Mouse (Mus musculus): ENCODE measurements around the gene Kif2a.

Gene Kif2a

GRCm38 (mm10) chr13:107021461-107022265 is at the start of gene Kif2a:
TSS of gene Kif2a (minus strand) at chr13:107022126.
- DNase-seq (ENCODE audit: low read depth) = no peak

GRCm38 (mm10) chr13:107069061-107069460 is 47.1 kb upstream of the Kif2a start:
- no peak for DNase-seq (ENCODE audit: low read depth)

- DNase-seq (ENCODE audit: low read depth) = no peak
These were observed 43.4 kb upstream of the Kif2a start for GRCm38 (mm10) chr13:107065098-107065855.

- no peak for DNase-seq (ENCODE audit: low read depth)
These were observed 42.3 kb upstream of the Kif2a start for GRCm38 (mm10) chr13:107064263-107064662.

DNA sequence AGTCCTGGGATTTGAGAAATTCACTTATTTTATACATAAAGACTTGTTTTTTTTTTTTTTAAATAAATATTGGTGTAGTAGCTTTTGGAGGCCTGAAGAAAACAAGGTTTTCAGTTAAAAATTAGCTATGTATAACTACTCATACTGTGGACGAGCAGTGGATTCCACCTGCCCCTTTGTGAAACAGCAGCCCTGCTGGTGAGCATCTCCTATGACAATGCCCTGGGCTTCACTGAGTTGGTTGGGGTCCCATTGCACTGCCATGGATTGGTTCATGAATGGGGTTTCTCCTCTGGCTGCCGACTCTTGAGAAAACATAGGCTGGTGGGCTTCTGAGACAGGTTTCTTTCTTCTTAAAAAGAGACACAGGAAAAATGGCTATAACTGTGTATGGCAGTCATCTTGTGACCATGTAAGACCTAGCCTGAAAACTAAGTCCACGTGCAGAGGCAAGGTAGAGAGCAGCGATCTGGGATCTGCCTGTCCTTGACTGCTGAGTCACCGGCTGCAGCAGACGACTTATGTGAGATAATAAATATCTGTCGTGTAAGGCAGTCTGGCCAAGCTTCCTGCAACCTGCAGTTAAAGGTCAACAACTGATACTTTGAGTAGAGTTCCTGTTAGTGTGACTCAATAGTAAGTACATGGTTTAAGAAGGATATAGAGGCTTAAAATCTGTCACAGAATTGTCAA is 41.3 kb upstream of the Kif2a start:
- DNase-seq (ENCODE audit: low read depth) = no peak

DNA sequence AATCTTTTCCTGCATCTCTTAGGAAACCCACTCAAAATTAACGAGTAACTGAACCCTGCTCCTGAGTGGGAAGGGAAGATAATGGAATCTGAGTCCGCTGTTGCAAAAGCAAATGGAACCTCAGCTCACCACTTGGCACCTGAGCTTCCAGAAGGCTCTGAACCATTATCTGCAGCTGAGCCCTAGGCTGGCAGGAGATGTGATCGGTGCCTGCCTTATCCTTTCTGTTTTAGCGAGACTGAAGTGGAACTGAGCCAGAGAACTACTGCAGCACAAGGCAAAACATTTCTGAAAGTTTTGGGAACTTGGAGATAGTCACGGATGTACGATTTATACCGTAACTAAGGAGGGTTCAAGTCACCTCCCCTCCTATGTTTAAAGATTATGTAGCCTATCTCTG is 38.2 kb upstream of the Kif2a start:
- no peak for DNase-seq (ENCODE audit: low read depth)

GRCm38 (mm10) chr13:107059460-107059859 is 37.5 kb upstream of the Kif2a start:
- peak; percentile 3 for DNase-seq (ENCODE audit: low read depth)

DNA sequence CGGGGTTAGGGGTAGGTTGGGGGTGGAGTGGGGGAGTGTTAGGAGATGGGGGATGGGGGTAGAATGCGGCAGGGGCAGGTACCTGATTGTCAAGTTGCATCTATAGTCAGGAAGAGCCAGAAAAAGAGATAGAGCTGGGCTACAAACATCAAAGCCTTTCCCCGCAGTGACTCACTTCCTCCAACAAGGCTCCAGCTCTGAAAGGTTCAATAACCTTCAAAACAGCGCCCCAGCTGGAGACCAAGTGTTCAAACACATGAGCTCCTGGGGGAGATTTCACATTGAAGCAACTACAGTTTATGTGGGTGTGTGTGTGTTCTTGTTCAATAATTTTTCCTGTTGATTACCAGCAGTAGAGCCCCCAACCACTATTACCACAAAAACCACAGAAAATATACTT is 34.4 kb upstream of the Kif2a start:
- DNase-seq (ENCODE audit: low read depth) = no peak

GRCm38 (mm10) chr13:107054496-107054895 is 32.6 kb upstream of the Kif2a start:
- DNase-seq (ENCODE audit: low read depth) = no peak

DNA sequence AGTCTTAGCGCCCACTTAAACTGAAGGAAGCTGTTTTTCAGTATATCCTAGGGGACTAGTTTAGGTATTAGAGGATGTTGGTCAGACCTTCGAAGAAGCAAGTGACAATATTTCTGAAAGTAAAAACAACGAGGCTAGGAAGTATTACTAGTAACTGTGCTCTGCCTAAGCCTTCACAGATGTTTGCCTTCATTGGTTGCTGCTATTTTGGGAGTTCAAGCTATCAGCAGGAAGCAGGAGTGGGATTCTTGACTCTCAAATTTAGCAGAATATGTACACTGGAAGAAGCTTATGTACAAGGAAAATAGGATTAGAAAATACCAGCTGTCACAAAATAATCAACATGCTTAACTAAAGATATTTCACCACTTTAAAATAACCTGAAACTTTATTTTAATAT is 29.4 kb upstream of the Kif2a start:
- no peak for DNase-seq (ENCODE audit: low read depth)

DNA sequence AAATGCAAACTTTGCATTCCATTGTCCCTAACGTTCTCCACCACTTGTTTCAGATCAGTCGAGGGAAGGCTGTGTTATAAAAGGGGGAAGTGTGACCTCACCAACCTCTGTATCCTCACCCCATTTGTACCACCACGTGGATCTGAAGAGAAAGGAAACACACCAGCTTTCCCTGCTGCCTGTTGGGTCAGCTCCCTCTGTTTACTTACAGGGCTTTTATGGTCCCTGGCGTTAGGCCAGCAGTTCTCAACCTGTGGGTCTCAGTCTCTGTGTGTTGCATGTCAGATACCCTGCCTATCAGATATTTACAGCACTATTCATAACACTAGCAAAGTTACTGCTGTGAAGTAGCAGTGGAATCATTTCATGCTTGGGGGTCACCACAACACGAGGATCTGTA is 22.3 kb upstream of the Kif2a start:
- no peak for DNase-seq (ENCODE audit: low read depth)

DNA sequence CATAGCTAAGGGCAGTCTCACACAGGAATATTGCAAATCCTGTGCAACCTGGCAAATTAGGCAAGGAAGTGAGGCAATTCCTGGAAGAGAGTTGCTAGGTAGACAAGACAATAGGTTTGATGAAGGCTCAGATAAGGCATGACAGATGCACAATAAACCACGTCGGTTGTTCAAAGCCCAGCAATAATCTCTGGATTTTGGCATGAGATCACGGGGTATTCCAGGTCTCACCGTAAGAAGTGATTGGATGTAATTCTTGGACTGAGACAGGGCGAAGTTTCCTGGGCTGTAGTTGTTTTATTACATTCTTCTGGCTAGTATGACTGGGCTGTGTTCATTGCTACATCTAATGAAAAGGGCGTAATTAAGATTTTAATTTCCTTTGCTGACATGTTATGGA is 20.6 kb upstream of the Kif2a start:
- DNase-seq (ENCODE audit: low read depth) = no peak

GRCm38 (mm10) chr13:107039493-107039892 is 17.6 kb upstream of the Kif2a start:
- no peak for DNase-seq (ENCODE audit: low read depth)

GRCm38 (mm10) chr13:107038346-107038745 is 16.4 kb upstream of the Kif2a start:
- no peak for DNase-seq (ENCODE audit: low read depth)

DNA sequence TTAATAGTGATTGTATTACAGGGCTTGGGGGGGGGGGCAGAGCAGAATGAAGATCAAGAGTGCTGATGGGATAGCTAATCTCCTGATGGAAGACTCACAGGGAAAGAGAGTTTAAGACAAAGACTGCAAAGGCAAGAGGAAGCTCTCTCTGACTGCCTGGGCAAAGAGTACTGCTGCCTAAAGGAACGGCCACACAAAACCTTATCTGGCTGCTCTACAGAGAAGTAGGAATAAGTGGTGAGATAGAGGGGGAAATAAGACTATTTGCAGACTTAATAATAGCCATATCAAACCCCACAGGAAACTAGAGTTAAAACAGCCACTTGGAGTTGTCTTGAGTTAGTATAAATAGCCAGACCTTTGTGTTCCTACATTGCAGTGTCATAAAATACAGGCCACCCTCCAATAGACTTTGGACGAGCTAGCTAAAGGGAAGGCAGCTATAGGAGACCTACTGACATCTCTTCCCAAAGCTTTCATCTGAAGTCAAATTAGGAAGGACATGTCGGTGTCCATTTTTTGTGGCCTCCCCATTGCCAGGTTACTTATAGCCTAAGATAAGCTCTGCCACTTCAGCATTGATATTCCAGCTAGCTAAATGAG is 13.7 kb upstream of the Kif2a start:
- DNase-seq (ENCODE audit: low read depth) = no peak

GRCm38 (mm10) chr13:107035078-107035477 is 13.2 kb upstream of the Kif2a start:
- DNase-seq (ENCODE audit: low read depth) = no peak

- no peak for DNase-seq (ENCODE audit: low read depth)
These were observed 12.3 kb upstream of the Kif2a start for GRCm38 (mm10) chr13:107034028-107034920.

GRCm38 (mm10) chr13:107031228-107031627 is 9.3 kb upstream of the Kif2a start:
- DNase-seq (ENCODE audit: low read depth) = no peak

DNA sequence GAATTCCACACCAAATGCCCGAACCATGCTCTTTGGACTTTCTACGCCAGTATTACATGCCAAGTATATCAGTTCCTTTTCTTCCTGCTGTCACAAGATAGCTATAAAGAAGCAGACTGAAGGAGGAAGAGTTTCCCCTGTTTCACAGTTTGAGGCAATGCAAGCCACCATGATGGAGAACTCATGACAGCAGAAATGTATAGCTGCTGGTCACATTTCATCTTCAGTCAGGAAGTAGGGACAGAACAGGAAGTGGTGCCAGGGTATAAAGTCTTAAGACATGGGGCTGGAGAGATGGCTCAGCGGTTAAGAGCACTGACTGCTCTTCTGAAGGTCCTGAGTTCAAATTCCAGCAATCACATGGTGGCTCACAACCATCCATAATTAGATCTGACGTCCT is 5.3 kb upstream of the Kif2a start:
- no peak for DNase-seq (ENCODE audit: low read depth)

GRCm38 (mm10) chr13:107025663-107026062 is 3.7 kb upstream of the Kif2a start:
- no peak for DNase-seq (ENCODE audit: low read depth)

All from fibroblast of lung, adult 2 months (primary cell).